Mouse (Mus musculus): ENCODE data around the gene Banp. TPM values are rescaled to one million over a fixed set of nuclear protein-coding genes. Genes with fewer than 3 reads are reported as not detected.

Gene Banp
- polyA plus RNA-seq, 1 experiment = 54.1 TPM

GRCm38 (mm10) chr8:121924681-121925080, 24.9 kb upstream of the Banp start:
- no peaks in the 10 kb centered on the region for H3K27me3 ChIP-seq (ENCODE audit: control insufficient read depth, insufficient read depth, low read length)
- no peaks in the 10 kb centered on the region for H3K4me1 ChIP-seq (ENCODE audit: control insufficient read depth, insufficient read depth, insufficient read length)
- no peak for DNase-seq (ENCODE audit: low read depth in 1 of 2, low spot score in 2 of 2)
- no peak for TF ChIP-seq CTCF (IDR thresholded peaks at IDR 0.05; ENCODE audit: extremely low read depth, insufficient read depth, insufficient read length, insufficient replicate concordance)
- no peak for TF ChIP-seq POLR2A (IDR thresholded peaks at IDR 0.05; ENCODE audit: low read depth, low read length)
- H3K4me3 ChIP-seq (ENCODE audit: extremely low read depth, insufficient read depth, insufficient read length) = no peak overlapping the region
- H3K36me3 ChIP-seq (ENCODE audit: control insufficient read depth, insufficient read depth, low read length) = no peaks in the 10 kb centered on the region
- no peak overlapping the region for H3K27ac ChIP-seq (ENCODE audit: insufficient read depth, low read length)
- 86% methylated on average over 5 of the region's 5 CpGs for WGBS

DNA sequence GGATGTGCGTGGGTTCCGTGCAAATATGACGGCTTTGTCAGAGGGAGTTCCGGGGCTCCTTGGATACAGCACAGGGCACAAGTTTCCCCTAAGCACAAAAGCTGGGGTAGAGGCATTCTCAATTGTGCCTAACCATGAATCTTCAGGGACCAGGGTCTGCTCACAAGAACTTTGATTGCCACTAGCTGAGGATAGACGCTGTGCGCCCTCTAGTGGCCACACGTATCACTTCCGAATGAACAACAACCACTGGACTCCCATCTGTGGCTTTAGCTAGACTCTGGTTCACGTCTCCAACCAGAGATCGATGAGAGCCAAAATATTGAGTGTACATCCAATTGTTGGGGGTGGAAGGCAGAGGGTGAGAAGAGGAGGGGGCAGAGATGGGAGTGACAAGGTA, 23.9 kb upstream of the Banp start:
- no peaks in the 10 kb centered on the region for H3K4me1 ChIP-seq (ENCODE audit: control insufficient read depth, insufficient read depth, insufficient read length)
- H3K27me3 ChIP-seq (ENCODE audit: control insufficient read depth, insufficient read depth, low read length) = no peaks in the 10 kb centered on the region
- WGBS = 31% methylated on average over 10 of the region's 10 CpGs
- TF ChIP-seq CTCF (IDR thresholded peaks at IDR 0.05; ENCODE audit: extremely low read depth, insufficient read depth, insufficient read length, insufficient replicate concordance) (peak; percentile 78; the same call in 1 of the 2 replicates), POLR2A (IDR thresholded peaks at IDR 0.05; ENCODE audit: low read depth, low read length) (no peak)
- peak; percentile 43 to 69 for DNase-seq (ENCODE audit: low read depth in 1 of 2, low spot score in 2 of 2)
- no peak overlapping the region for H3K4me3 ChIP-seq (ENCODE audit: extremely low read depth, insufficient read depth, insufficient read length)
- H3K36me3 ChIP-seq (ENCODE audit: control insufficient read depth, insufficient read depth, low read length) = no peaks in the 10 kb centered on the region
- H3K27ac ChIP-seq (ENCODE audit: insufficient read depth, low read length) = no peak overlapping the region

- H3K4me3 ChIP-seq (ENCODE audit: extremely low read depth, insufficient read depth, insufficient read length) = no peak overlapping the region
- no peaks in the 10 kb centered on the region for H3K27me3 ChIP-seq (ENCODE audit: control insufficient read depth, insufficient read depth, low read length)
- 67% methylated on average over 8 of the region's 8 CpGs for WGBS
- H3K36me3 ChIP-seq (ENCODE audit: control insufficient read depth, insufficient read depth, low read length) = no peaks in the 10 kb centered on the region
- no peak overlapping the region for H3K27ac ChIP-seq (ENCODE audit: insufficient read depth, low read length)
- no peak for DNase-seq (ENCODE audit: low read depth in 1 of 2, low spot score in 2 of 2)
- no peaks in the 10 kb centered on the region for H3K4me1 ChIP-seq (ENCODE audit: control insufficient read depth, insufficient read depth, insufficient read length)
- TF ChIP-seq POLR2A (IDR thresholded peaks at IDR 0.05; ENCODE audit: low read depth, low read length) (no peak), CTCF (IDR thresholded peaks at IDR 0.05; ENCODE audit: extremely low read depth, insufficient read depth, insufficient read length, insufficient replicate concordance) (no peak)
These were observed 23.3 kb upstream of the Banp start for GRCm38 (mm10) chr8:121926266-121926665.

GRCm38 (mm10) chr8:121927316-121927715, 22.2 kb upstream of the Banp start:
- Histone ChIP-seq H3K27me3 (ENCODE audit: control insufficient read depth, insufficient read depth, low read length) (no peaks in the 10 kb centered on the region), H3K27ac (ENCODE audit: insufficient read depth, low read length) (no peak overlapping the region), H3K4me3 (ENCODE audit: extremely low read depth, insufficient read depth, insufficient read length) (no peak overlapping the region), H3K4me1 (ENCODE audit: control insufficient read depth, insufficient read depth, insufficient read length) (no peaks in the 10 kb centered on the region), H3K36me3 (ENCODE audit: control insufficient read depth, insufficient read depth, low read length) (no peaks in the 10 kb centered on the region)
- 28% methylated on average over 8 of the region's 8 CpGs for WGBS
- TF ChIP-seq POLR2A (IDR thresholded peaks at IDR 0.05; ENCODE audit: low read depth, low read length) = no peak
- TF ChIP-seq CTCF (IDR thresholded peaks at IDR 0.05; ENCODE audit: extremely low read depth, insufficient read depth, insufficient read length, insufficient replicate concordance) = peak; percentile 34; the same call in 1 of the 2 replicates
- peak in 1 of 2 experiments; percentile 41 for DNase-seq (ENCODE audit: low read depth in 1 of 2, low spot score in 2 of 2)

DNA sequence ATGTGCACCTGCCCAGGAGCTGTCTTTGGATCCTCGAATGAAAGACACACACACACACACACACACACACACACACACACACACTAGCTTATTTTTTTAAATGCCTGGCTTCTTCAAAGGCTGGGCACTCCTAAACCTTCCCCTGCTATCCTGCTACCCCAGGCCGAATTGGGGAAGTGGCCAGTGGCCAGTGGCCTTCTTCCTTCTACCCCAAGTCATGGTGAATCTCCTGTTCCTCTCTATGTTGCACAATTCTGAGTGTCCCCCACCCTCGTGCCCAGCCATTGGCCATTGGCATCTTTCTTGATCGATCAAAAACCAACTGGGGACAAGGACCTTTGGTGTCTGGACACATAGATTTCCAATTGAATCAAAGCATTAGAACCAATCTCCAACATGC, 19.5 kb upstream of the Banp start:
- Histone ChIP-seq H3K27ac (ENCODE audit: insufficient read depth, low read length) (no peak overlapping the region), H3K4me3 (ENCODE audit: extremely low read depth, insufficient read depth, insufficient read length) (no peak overlapping the region), H3K27me3 (ENCODE audit: control insufficient read depth, insufficient read depth, low read length) (no peaks in the 10 kb centered on the region), H3K36me3 (ENCODE audit: control insufficient read depth, insufficient read depth, low read length) (no peaks in the 10 kb centered on the region), H3K4me1 (ENCODE audit: control insufficient read depth, insufficient read depth, insufficient read length) (no peaks in the 10 kb centered on the region)
- 73% methylated on average over 4 of the region's 4 CpGs for WGBS
- DNase-seq (ENCODE audit: low read depth in 1 of 2, low spot score in 2 of 2) = no peak
- no peak for TF ChIP-seq CTCF (IDR thresholded peaks at IDR 0.05; ENCODE audit: extremely low read depth, insufficient read depth, insufficient read length, insufficient replicate concordance)
- no peak for TF ChIP-seq POLR2A (IDR thresholded peaks at IDR 0.05; ENCODE audit: low read depth, low read length)

GRCm38 (mm10) chr8:121931571-121931970, 18.0 kb upstream of the Banp start:
- no peak for DNase-seq (ENCODE audit: low read depth in 1 of 2, low spot score in 2 of 2)
- H3K27me3 ChIP-seq (ENCODE audit: control insufficient read depth, insufficient read depth, low read length) = no peaks in the 10 kb centered on the region
- no peak overlapping the region for H3K4me3 ChIP-seq (ENCODE audit: extremely low read depth, insufficient read depth, insufficient read length)
- TF ChIP-seq CTCF (IDR thresholded peaks at IDR 0.05; ENCODE audit: extremely low read depth, insufficient read depth, insufficient read length, insufficient replicate concordance) = no peak
- no peak for TF ChIP-seq POLR2A (IDR thresholded peaks at IDR 0.05; ENCODE audit: low read depth, low read length)
- no peaks in the 10 kb centered on the region for H3K4me1 ChIP-seq (ENCODE audit: control insufficient read depth, insufficient read depth, insufficient read length)
- WGBS = 90% methylated on average over 7 of the region's 7 CpGs
- no peaks in the 10 kb centered on the region for H3K36me3 ChIP-seq (ENCODE audit: control insufficient read depth, insufficient read depth, low read length)
- H3K27ac ChIP-seq (ENCODE audit: insufficient read depth, low read length) = no peak overlapping the region

GRCm38 (mm10) chr8:121932026-121932667, 17.4 kb upstream of the Banp start:
- 87% methylated on average over 12 of the region's 12 CpGs for WGBS
- H3K4me3 ChIP-seq (ENCODE audit: extremely low read depth, insufficient read depth, insufficient read length) = no peak overlapping the region
- no peak for TF ChIP-seq POLR2A (IDR thresholded peaks at IDR 0.05; ENCODE audit: low read depth, low read length)
- no peak for TF ChIP-seq CTCF (IDR thresholded peaks at IDR 0.05; ENCODE audit: extremely low read depth, insufficient read depth, insufficient read length, insufficient replicate concordance)
- no peak overlapping the region for H3K27ac ChIP-seq (ENCODE audit: insufficient read depth, low read length)
- DNase-seq (ENCODE audit: low read depth in 1 of 2, low spot score in 2 of 2) = no peak
- no peaks in the 10 kb centered on the region for H3K27me3 ChIP-seq (ENCODE audit: control insufficient read depth, insufficient read depth, low read length)
- H3K36me3 ChIP-seq (ENCODE audit: control insufficient read depth, insufficient read depth, low read length) = no peaks in the 10 kb centered on the region
- no peaks in the 10 kb centered on the region for H3K4me1 ChIP-seq (ENCODE audit: control insufficient read depth, insufficient read depth, insufficient read length)
